Mouse (Mus musculus) testis, adult 2 months (tissue): ENCODE data around the gene Tle1.

Experiments used
- CTCF ChIP-seq: fragments of 200-500 bp; IDR thresholded peaks from 2 replicates; pipeline ENCODE4 v1.5.1; 2012; ENCODE audit warnings: low read depth, mild to moderate bottlenecking, inconsistent platforms, low read length, moderate library complexity; ENCODE audit not compliant: control insufficient read depth, insufficient read depth, insufficient replicate concordance
- POLR2A ChIP-seq: fragments of 200-500 bp; IDR thresholded peaks from 2 replicates; pipeline ENCODE4 v1.6.1; 2012; ENCODE audit warnings: low read depth, mild to moderate bottlenecking, inconsistent platforms, low read length, moderate library complexity; ENCODE audit not compliant: control insufficient read depth

DNA sequence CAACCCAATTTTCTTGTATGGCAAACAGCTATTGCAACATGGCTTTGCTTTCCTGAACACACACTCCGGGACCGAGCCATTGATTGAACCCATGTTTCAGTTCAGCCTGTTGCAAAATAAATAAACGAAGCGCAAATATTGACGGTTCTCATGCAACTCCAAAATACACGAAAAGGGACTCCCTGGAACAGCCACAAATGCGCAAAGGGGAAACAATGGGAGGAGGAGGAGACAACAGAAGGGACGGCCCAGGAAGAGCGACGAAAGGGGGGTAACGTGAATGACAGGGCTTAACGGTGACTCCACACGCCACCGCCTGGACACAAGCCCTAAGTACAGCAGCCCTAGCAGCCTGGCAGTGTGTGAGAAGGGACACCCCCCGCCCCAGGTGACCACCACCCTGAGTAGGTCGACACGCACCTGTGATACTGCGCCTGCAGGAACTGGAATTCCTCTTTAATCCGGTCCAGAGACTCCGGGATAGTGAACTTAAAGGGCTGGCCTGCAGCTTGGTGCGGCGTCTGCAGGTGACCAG, 1.8 kb downstream of the Tle1 start:
- peak; percentile 70; the same call in 1 of the 2 replicates for TF ChIP-seq CTCF
- TF ChIP-seq POLR2A: peak; percentile 20; the same call in 1 of the 2 replicates
